Mouse (Mus musculus): Measurements from ENCODE around the gene Exoc5.
A peak's percentile ranks its signal among the peaks of the same experiment; 100 is the strongest.

The Exoc5 gene

DNA sequence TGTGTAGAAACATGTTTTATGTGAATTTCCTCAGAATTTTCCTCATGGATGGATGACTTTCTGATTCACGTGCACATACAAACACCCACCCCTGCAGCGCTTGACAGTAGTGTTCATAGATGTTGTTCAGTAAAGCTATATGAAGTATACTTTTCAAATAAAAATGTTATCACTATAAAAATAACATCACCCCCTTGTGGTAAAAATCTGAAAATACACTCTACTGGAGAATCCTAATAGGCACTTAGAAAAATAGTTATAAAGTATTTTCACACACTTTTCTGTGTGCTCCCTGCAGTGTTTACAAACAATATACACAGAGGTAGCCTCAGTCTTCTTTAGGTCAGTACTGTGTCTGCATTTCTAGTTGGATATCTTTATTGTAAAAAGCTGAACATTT, 58.5 kb downstream of the Exoc5 start:
- peak; percentile 9 for DNase-seq (ENCODE audit: low read depth, low spot score)

DNA sequence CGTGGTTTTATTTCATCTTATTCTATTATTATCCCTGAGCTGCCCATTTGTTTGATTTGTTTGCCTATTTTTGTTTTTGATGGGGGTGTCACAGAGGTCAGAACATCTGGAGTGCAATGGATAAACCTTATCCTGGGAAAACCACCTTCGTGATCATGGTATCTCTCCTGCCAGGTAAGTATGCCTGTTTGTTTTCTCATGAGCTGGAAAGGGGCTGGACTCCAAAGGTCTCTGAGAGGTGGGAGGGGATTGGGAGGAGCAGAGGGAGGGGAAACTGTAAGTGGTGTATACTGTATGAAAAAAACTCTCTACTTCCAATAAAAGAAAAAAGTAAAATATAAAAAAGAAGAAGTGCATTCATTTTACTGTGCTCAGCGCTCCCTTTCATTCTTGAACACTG, 64.8 kb downstream of the Exoc5 start:
- no peak for DNase-seq (ENCODE audit: low read depth, low spot score)

DNA sequence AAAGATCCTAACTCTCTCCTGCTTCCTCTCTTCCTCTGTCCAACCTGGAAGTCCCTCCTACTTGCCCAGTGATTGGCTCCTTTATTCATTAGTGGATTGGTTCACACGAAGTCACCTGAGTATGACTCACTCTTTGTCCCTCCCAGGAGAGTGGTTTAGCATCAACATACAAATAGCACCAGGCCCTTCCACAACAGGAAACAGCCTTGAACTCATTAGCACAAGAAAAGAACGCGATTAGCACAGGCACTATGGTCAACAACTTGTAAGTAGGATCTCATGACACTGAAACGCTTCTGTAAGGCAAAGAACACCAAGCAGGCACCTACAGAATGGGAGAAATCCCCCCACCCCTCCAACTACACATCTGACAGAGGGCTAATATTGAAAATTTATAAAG, 67.7 kb downstream of the Exoc5 start:
- no peak for DNase-seq (ENCODE audit: low read depth, low spot score)

DNA sequence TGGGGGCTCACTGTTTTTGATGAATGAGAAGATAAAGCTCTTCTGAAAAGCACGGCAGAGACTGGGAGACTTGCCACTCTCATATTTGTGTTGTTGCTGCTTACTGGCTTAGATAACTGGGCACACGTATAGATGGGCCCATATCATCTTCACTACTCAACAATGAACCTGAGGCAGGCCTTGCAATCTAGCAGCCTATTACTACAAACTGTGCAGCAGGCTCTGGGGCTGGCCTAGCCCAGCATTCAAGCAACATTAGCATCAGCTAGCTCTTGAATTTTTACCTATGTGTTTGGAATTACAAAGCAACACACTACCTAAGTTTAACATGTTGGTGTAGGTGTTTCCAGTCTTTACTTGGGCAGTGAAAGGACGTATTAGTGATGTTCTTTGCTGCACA, 72.6 kb downstream of the Exoc5 start:
- no peak for DNase-seq (ENCODE audit: low read depth, low spot score)

DNA sequence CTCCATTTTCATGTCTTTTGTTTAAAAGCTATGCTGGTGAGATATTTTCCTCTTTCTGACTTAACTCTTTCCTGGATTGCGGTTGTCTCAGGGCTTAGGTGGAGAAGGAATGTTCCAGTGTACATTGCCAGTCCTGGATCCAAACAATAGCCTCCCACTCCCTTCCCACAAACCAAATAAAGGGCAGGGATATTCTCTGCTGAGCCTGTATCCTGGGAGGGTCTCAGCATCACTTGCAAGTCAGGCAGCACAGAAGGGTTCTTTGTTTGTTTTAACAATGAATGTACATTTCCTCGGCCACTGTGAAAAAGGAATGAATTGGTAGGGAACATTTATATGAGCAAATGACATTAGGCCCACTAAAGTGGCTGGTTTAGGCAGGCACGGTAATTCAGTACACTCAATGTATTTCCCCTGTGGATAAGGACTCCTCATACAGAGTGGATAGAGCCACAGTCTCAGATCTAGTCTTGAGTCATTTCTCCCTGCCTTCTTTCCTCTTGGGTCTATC, 74.3 kb downstream of the Exoc5 start:
- no peak for DNase-seq (ENCODE audit: low read depth, low spot score)

DNA sequence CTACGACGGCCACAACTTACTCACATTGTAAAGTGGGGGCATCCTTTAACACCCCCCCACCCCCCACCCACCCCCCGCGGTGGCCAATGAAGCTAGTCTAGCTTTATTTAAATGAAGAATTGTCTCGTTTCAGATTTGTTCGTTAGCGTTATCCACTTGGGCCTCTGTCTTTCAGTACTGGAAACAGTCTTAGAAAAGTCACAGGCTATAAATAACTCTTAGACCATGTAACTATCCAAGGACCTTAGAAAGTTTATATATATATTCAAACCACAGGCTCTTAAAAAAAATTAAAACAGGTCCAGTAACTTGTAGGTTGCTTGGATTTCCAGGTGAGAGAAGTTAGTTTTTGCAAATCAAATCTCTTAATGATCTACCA, 75.3 kb downstream of the Exoc5 start:
- no peak for DNase-seq (ENCODE audit: low read depth, low spot score)

DNA sequence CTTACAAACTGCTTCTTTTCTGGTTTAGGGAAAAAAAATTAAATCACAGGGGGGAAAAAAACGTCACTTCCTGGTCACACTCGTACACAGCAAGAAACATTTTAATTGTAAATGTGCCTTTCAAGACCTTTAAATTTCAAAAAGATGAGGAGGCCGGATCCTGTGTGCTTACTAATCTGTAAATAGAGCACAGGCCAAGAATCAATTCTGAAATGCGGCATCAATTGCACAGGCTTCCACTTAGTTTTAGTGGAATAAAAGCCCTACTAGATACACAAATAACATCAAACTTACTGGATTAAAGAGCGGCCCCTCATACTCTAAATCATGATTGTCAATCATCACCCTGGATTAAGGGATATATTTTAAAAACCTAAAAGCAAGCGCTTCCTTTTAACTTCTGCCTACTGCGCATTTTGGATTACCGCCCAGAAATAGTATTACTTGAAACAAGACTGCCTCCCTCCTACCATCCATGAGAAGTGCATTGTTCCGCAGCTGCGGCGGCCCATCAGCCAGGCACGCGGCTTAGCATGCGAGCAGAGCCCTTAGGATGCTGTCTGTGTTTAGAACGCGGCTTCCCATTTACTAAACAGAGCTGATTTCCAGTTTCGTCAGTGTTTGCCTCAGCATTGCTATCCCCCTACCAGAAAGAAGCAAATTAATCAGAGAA, 75.8 kb downstream of the Exoc5 start:
- DNase-seq (ENCODE audit: low read depth, low spot score) = no peak

DNA sequence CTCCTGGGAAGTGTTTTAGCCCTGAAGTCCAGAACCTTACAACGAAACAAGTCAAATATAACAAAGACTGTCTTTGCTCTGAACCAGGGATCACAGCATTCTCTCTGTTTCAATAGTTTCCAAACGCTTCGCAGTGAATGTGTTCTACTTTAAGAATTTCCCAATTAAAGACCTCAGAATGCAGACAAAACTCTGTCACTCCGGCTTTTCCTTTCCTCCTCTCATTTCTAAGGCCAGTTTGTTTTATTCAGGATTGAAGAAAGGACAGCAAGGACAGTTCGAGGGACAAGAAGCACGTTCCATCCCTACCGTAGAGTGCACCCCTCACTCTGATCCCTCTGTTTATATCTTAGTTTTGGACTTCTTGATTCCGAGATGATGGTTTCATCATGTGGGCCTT, 76.6 kb downstream of the Exoc5 start:
- no peak for DNase-seq (ENCODE audit: low read depth, low spot score)

DNA sequence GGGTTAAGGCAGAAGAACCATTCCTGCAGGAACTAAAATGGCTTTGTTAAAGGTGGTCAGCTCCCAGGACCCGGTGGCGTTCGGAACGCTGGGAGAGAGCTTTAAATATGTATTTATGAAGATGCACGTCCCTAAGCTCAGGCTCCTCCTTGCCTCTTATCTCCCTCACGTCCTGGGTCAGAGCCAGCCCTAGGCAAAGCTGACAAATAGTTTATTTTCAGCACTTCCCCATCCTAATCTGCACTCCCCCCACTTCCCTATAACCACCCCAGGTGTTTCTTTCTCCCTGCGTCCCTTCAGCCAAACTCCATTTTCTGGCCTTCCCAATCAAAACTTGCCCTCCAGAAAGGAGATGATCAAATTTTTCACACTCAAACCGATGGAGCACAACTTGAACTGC, 80.2 kb downstream of the Exoc5 start:
- no peak for DNase-seq (ENCODE audit: low read depth, low spot score)

DNA sequence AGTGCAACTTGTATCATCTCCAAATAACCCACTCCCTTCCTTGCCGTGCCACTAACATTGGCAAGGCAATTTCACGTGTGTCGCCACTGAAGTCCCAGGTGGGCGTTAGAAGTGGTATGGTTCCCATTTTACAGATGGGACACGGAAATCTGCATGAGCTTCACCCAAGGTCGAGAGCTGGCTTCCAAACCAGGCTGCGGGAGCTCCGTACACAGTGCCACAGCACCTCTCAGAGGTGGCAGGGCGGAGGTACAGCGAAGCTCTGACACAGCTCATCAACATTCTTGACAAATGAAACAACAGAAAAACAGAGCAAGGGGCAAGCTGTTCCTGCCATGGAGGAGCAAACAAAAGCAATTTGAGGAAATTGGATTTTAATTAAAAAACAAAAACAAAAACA, 80.8 kb downstream of the Exoc5 start:
- no peak for DNase-seq (ENCODE audit: low read depth, low spot score)

DNA sequence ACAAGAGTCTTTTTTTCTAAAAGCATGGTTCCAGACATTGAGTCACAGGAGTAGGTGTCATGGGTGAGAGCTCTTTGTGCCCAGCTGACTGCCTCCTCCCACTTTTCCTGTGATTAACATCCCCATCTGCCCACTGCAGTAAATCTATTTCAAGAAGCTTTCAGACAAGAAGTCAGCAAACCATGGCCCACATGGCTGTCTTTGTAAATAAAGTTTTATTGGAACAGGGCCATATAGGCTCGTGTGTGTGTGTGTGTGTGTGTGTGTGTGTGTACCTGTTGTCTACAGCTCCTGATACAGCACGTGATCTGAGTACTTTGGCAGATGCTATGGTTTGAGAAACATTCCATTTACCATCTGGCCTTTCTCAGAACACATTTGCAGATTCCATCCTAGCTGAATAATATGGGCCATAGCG, 87.5 kb downstream of the Exoc5 start:
- no peak for DNase-seq (ENCODE audit: low read depth, low spot score)

DNA sequence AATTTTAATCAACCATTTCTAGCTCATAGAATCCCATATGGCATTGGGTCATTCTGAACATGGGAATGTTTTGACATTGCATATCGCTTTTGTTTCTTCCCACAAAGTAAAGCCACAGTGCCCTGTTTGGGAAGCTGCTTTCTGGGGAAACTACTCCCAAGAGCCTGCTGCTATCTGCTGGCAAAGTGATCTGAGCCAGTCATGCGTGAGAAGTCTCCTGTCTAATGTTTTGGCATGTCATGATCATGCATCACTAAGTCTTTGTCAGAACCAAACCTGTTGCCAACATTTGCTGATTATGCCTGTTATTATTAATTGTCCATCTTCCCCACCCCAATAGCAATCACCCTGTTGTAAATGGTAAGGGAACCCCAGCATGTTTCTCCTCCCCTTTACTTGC, 94.9 kb downstream of the Exoc5 start:
- DNase-seq (ENCODE audit: low read depth, low spot score) = no peak

DNA sequence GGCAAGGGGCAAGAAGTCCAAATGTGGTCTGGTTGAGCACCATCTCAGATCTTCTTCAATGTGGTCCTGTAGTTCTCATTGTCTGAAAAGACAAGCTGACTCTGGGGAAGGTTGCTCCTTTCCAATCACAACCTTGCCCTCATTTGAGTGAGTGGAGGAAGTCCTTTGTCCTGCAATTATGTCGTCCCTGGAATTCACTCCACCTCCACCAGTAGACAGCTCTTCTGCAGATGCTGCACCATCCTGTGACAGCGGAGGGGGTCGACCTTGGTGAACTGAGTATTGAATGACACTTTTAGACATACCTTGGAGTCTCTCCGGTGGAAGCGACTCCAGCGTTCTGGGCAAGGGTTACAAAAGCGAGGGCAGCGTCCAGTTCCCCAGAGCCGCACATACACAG, 97.8 kb downstream of the Exoc5 start:
- DNase-seq (ENCODE audit: low read depth, low spot score) = no peak
